Mouse (Mus musculus) bone marrow, adult 2 months (tissue): Measurements from ENCODE around the gene Cybc1.

Experiments
- CTCF ChIP-seq: fragments of 200-500 bp; IDR thresholded peaks from 2 replicates; pipeline ENCODE4 v1.5.1; 2011; ENCODE audit warnings: low read length, control low read depth; ENCODE audit not compliant: control insufficient read depth, insufficient read depth
- POLR2A ChIP-seq: fragments of 200-500 bp; IDR thresholded peaks from 2 replicates; pipeline ENCODE4 v1.6.1; 2011; ENCODE audit warnings: low read depth, mild to moderate bottlenecking, control low read depth, low read length, borderline replicate concordance; ENCODE audit not compliant: control insufficient read depth

DNA sequence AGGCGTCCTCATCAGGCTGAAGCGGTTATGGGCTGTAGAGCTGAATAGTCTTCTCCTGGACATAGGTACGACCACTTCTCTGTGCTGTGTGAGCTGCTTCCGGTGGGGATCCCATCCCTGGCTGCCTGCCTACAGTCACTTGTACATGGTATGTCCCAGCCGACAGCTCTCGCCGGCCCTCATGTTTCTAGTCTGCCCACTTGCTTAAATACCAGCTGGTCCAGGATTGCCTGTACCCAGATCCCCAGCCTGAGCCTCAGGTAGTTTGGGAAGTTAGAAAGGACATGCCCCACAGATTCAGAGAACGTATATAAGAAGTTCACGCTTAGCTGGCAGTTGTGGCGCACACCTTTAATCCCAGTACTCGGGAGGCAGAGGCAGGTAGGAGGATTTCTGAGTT is 9.3 kb downstream of the Cybc1 start:
- TF ChIP-seq POLR2A (no peak), CTCF (no peak)
